Mouse (Mus musculus) liver, postnatal 0 days (tissue): ENCODE results near the gene Susd6. TPM values are rescaled to one million over a fixed set of nuclear protein-coding genes. Genes with fewer than 3 reads are reported as not detected.

Experiments used
- ATAC-seq: fragments of 200-750 bp; cut with Nextera tagmentation; 2 replicates; pipeline ENCODE4 v1.8.0; 2017; ENCODE audit warnings: mild to moderate bottlenecking, moderate library complexity
- DNase-seq: peaks from one replicate; pipeline ENCODE4 v3.0.0-alpha.2; 2016
- H3K27ac ChIP-seq: fragments of 300-500 bp; sonication (generic); 2 replicates; pipeline ENCODE4 v1.5.1; 2014; ENCODE audit warnings: antibody characterized with exemption, moderate library complexity, mild to moderate bottlenecking, low read depth
- H3K27me3 ChIP-seq: fragments of 300-500 bp; sonication (generic); 2 replicates; pipeline ENCODE4 v1.6.1; 2014; ENCODE audit warnings: low read length, control low read depth, mixed read lengths; ENCODE audit not compliant: insufficient read depth
- H3K36me3 ChIP-seq: fragments of 300-500 bp; sonication (generic); replicated peaks from 2 replicates; pipeline ENCODE4 v1.6.1; 2014; ENCODE audit warnings: mild to moderate bottlenecking, control low read depth, low read length, moderate library complexity, mixed read lengths; ENCODE audit not compliant: insufficient read depth
- H3K4me1 ChIP-seq: fragments of 300-500 bp; sonication (generic); 2 replicates; pipeline ENCODE4 v1.6.1; 2014; ENCODE audit warnings: antibody characterized with exemption, mild to moderate bottlenecking, control low read depth; ENCODE audit not compliant: insufficient read depth
- H3K4me2 ChIP-seq: fragments of 300-500 bp; sonication (generic); 2 replicates; pipeline ENCODE4 v1.6.1; 2014; ENCODE audit warnings: low read depth, mild to moderate bottlenecking, low read length, moderate library complexity, mixed read lengths
- H3K4me3 ChIP-seq: fragments of 300-500 bp; sonication (generic); 2 replicates; pipeline ENCODE4 v1.5.1; 2014; ENCODE audit warnings: low read depth, low read length
- H3K9ac ChIP-seq: fragments of 300-500 bp; sonication (generic); replicated peaks from 2 replicates; pipeline ENCODE4 v1.6.1; 2014; ENCODE audit warnings: mild to moderate bottlenecking, moderate library complexity
- H3K9me3 ChIP-seq: fragments of 300-500 bp; sonication (generic); 2 replicates; pipeline ENCODE4 v1.6.1; 2016; ENCODE audit warnings: mild to moderate bottlenecking, control low read depth, low read length, mixed read lengths
- CTCF ChIP-seq: sonication (generic); IDR thresholded peaks from 2 replicates; pipeline ENCODE4 v1.5.1; 2016; ENCODE audit warnings: antibody characterized with exemption, low read depth
- EP300 ChIP-seq: IDR thresholded peaks from 2 replicates; pipeline ENCODE4 v1.6.1; 2016; ENCODE audit warnings: antibody characterized with exemption, low read depth, mild to moderate bottlenecking
- WGBS: fragments of 180-500 bp; shearing (Covaris S2); extraction: QIAGEN DNeasy Blood & Tissue Kit; methylation state at CpG from one replicate; pipeline ENCODE4 v1.1.7; 2014; ENCODE audit not compliant: insufficient replicate concordance; 5-methylcytosine and 5-hydroxymethylcytosine counted together
- polyA plus RNA-seq: library from polyadenylated mRNA; unstranded; fragments of >200 nt; fragmentation: Nextera tagmentation; extraction: Ambion mirVana; gene quantifications from 2 replicates; pipeline ENCODE4 v1.2.1, GENCODE M21; 2015

The Susd6 gene
- polyA plus RNA-seq, 1 experiment from 2014 or later, result 10.8 TPM

DNA sequence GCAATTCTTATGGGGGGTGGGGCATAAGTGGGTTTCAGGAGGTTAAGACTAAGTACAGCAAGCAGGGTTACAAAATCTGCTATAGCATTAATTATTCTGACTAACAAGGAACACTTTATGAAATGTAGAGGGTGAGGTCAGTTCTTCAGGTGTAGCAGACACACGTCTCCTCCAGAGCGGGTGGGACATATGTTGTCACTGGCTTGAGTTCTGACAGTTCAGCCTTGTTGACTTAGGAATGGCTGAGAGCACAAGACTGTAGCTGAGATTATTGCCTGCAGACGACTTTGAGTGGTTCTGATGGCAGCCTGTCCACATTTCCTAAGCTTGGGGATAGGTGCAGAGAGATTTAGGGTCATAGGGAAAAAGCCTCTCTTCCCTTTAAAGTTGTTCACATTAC, 47.3 kb downstream of the Susd6 start:
- no peak overlapping the region for H3K9ac ChIP-seq
- no peaks in the 10 kb centered on the region for H3K36me3 ChIP-seq
- no peak overlapping the region for H3K4me3 ChIP-seq
- DNase-seq, result no peak
- no peak for TF ChIP-seq EP300
- no peak for TF ChIP-seq CTCF
- 60% methylated on average over 3 of the region's 3 CpGs for WGBS
- H3K27ac ChIP-seq, result 0 out of 2 replicates have a peak overlapping the region, but pooled peaks have one; percentile 11
- no peaks in the 10 kb centered on the region for H3K9me3 ChIP-seq
- H3K4me1 ChIP-seq, result peaks cover 51% of the 10 kb centered on the region
- H3K4me2 ChIP-seq, result no peak overlapping the region
- no peaks in the 10 kb centered on the region for H3K27me3 ChIP-seq
- no peak for ATAC-seq

DNA sequence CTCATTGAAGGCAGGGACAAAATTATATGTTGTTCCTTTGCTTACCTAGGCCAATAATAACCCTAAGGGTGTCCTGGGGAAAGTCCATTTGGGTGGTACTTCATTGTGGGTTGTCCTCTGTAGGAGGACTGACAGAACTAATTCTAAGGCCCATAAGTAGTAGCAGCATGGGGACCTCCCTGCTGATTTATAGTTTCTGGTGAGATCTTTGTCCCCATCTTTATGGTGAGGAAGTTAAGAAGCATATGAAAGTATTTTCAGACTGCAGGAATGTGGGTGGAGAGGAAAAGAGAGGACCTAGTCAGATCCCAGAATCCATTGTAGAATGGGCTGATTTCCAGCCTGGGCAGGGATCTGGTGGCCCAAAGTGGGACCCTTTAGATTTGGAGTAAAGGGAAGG, 48.0 kb downstream of the Susd6 start:
- Histone ChIP-seq H3K4me2 (no peak overlapping the region), H3K27me3 (no peaks in the 10 kb centered on the region), H3K4me1 (peaks cover 50% of the 10 kb centered on the region), H3K4me3 (no peak overlapping the region), H3K9ac (no peak overlapping the region), H3K27ac (no peak overlapping the region), H3K36me3 (no peaks in the 10 kb centered on the region), H3K9me3 (no peaks in the 10 kb centered on the region)
- TF ChIP-seq CTCF, result no peak
- no peak for DNase-seq
- no peak for ATAC-seq

DNA sequence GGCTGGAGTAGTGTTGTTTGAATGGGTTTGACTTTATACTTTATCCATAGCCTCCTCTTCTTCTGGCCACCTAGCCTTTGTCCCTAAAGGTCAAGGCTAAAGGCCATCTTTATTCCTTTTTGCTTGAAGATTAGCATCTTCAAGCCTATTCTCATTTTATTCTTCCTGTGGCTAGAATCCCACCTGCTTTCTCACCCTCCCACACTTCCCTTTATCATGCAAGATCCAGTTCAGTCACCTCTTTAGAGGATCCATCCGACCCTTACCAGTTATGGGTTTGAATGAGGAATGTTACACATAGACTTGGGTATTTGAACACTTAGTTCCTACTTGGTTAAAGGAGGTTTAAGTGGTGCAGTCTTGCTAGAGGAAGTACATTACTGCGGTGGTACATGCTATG, 48.5 kb downstream of the Susd6 start:
- Histone ChIP-seq H3K27ac (no peak overlapping the region), H3K4me1 (peaks cover 47% of the 10 kb centered on the region), H3K36me3 (no peaks in the 10 kb centered on the region), H3K4me3 (no peak overlapping the region), H3K9me3 (no peaks in the 10 kb centered on the region), H3K27me3 (no peaks in the 10 kb centered on the region), H3K9ac (no peak overlapping the region), H3K4me2 (no peak overlapping the region)
- ATAC-seq (no peak), DNase-seq (no peak)
- TF ChIP-seq CTCF (no peak), EP300 (no peak)
- WGBS, result 46% methylated on average over 2 of the region's 2 CpGs

DNA sequence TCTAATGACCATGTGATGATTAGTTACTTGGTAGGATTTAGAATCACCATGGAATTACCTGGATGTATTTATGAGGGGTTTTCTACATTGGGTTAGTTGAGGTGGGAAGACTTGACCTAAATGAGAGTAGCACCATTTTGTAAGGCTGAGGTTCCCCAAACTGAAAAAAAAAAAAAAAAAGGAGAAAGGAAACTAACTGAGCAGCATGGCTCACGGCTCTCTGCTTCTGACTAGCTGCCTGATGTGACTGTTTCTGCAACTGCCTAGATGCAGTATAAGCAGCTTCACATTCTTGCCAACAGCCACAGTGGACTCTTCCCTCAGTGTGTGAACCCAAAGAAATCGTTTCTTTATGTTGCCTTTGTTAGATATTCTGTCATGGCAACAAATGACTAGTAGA, 49.3 kb downstream of the Susd6 start:
- DNase-seq, result no peak
- TF ChIP-seq CTCF (no peak), EP300 (no peak)
- H3K4me1 ChIP-seq, result peaks cover 47% of the 10 kb centered on the region
- no peaks in the 10 kb centered on the region for H3K36me3 ChIP-seq
- H3K9ac ChIP-seq, result no peak overlapping the region
- H3K27me3 ChIP-seq, result no peaks in the 10 kb centered on the region
- H3K27ac ChIP-seq, result 0 out of 2 replicates have a peak overlapping the region, but pooled peaks have one; percentile 19
- no peak for ATAC-seq
- H3K4me2 ChIP-seq, result no peak overlapping the region
- no peaks in the 10 kb centered on the region for H3K9me3 ChIP-seq
- no peak overlapping the region for H3K4me3 ChIP-seq
- WGBS, result 63% methylated on average over 2 of the region's 2 CpGs

DNA sequence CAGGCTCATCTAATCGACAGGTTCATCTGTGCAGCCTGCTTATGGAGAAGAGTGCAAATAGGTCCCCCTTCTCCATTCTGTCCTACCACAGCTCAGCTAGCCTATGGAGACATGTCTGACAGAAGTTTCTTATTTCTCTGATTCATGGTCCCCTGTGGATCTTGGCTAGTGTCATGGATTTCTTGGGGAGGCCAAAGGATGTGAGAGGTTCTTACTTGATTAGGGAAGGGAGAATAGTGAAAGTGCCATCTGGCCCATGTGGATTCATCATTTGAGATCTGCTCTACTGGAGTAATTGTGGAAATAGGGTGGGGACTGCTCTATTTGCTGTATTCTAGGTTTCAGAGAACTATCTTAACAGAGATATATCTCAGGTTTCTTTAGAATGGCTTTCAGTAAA, 51.3 kb downstream of the Susd6 start:
- ATAC-seq, result no peak
- no peak for DNase-seq
- no peaks in the 10 kb centered on the region for H3K9me3 ChIP-seq
- 94% methylated on average over 1 of the region's 1 CpGs for WGBS
- H3K36me3 ChIP-seq, result no peaks in the 10 kb centered on the region
- H3K27ac ChIP-seq, result no peak overlapping the region
- no peak overlapping the region for H3K9ac ChIP-seq
- no peaks in the 10 kb centered on the region for H3K27me3 ChIP-seq
- peaks cover 50% of the 10 kb centered on the region for H3K4me1 ChIP-seq
- no peak for TF ChIP-seq EP300
- no peak for TF ChIP-seq CTCF
- H3K4me3 ChIP-seq, result no peak overlapping the region
- no peak overlapping the region for H3K4me2 ChIP-seq

DNA sequence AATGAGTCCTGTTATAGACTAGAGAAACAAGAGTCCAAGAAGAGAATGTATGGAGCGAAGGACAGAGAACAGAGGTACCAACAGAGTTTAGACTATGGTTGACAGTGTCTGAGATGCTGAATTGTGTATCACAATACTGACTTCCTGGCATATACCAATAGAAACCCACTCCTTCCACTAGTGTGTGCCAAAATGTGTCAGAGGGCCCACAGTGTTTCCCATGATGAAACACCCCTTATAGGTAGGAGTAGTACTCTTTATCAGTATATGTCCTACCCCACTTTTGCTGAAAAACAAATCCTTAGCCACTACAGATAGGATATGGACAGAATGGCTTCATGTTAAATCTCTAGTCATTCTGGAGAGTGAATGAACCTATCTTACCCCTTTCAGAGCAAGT, 52.3 kb downstream of the Susd6 start:
- WGBS, result 97% methylated on average over 1 of the region's 1 CpGs
- H3K27ac ChIP-seq, result peak overlapping the region; percentile 83
- no peak overlapping the region for H3K9ac ChIP-seq
- DNase-seq, result no peak
- H3K4me2 ChIP-seq, result no peak overlapping the region
- H3K4me3 ChIP-seq, result no peak overlapping the region
- TF ChIP-seq CTCF, result no peak
- no peak for TF ChIP-seq EP300
- peaks cover 57% of the 10 kb centered on the region for H3K4me1 ChIP-seq
- H3K27me3 ChIP-seq, result no peaks in the 10 kb centered on the region
- H3K36me3 ChIP-seq, result no peaks in the 10 kb centered on the region
- ATAC-seq, result no peak
- no peaks in the 10 kb centered on the region for H3K9me3 ChIP-seq

DNA sequence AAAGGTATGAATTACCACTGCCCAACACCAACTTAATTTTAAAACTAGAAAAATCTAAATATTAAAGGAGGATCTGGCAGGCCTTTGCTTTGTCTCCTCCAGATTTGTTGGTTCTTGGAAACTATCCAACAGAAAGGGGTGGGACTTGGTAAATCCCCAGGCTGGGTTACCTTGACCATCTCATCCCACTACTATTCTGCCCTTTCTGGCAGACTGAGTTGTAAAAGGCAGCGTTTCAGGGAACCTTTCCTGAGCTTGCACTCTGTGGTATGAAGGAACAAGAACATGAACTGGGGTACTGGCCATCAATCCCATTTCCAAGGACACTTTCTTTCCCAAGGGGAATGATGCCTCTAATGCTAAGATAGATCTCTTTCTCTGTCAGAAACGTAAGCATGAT, 52.9 kb downstream of the Susd6 start:
- peak overlapping the region; percentile 83 for H3K27ac ChIP-seq
- H3K4me2 ChIP-seq, result peak overlapping the region; percentile 6; the same call in 1 of the 2 replicates
- ATAC-seq, result no peak
- WGBS, result 47% methylated on average over 2 of the region's 2 CpGs
- H3K36me3 ChIP-seq, result no peaks in the 10 kb centered on the region
- no peak for TF ChIP-seq EP300
- TF ChIP-seq CTCF, result no peak
- H3K9me3 ChIP-seq, result no peaks in the 10 kb centered on the region
- DNase-seq, result no peak
- H3K4me1 ChIP-seq, result peaks cover 55% of the 10 kb centered on the region
- no peaks in the 10 kb centered on the region for H3K27me3 ChIP-seq
- no peak overlapping the region for H3K4me3 ChIP-seq
- H3K9ac ChIP-seq, result no peak overlapping the region
